Mouse (Mus musculus): ENCODE data around the gene 4930519P11Rik. TPM values are rescaled to one million over a fixed set of nuclear protein-coding genes. Genes with fewer than 3 reads are reported as not detected.
A peak's percentile ranks its signal among the peaks of the same experiment; 100 is the strongest.

Gene 4930519P11Rik
- total and polyA plus RNA-seq, 3 experiments = 0.22 TPM; not detected in 2

- TF ChIP-seq NRF1 (IDR thresholded peaks at IDR 0.05; ENCODE audit: insufficient read depth, low read depth, low read length, poor library complexity, severe bottlenecking) = peak; percentile 11; the same call in 1 of the 2 replicates
- peak in 1 of 2 experiments; percentile 66; a peak in 1 of 4 replicates for TF ChIP-seq POLR2A (IDR thresholded peaks at IDR 0.05; ENCODE audit: control insufficient read depth in 1 of 2, insufficient read depth in 1 of 2, low read depth in 1 of 2, low read length in 2 of 2, poor library complexity in 1 of 2)
- no peak for TF ChIP-seq USF2 (IDR thresholded peaks at IDR 0.05; ENCODE audit: borderline replicate concordance in 1 of 2, insufficient read depth in 1 of 2, low read depth in 1 of 2, low read length in 2 of 2)
- TF ChIP-seq MAZ (IDR thresholded peaks at IDR 0.05; ENCODE audit: low read depth, low read length) = peak; percentile 98
- peak; percentile 90 for TF ChIP-seq GATA1 (IDR thresholded peaks at IDR 0.05; ENCODE audit: low read depth, low read length)
- peak; percentile 40; the same call in 1 of the 2 replicates for TF ChIP-seq MAX (IDR thresholded peaks at IDR 0.05; ENCODE audit: low read length)
- 0 out of 2 replicates have a peak, but pooled peaks have one; percentile 24 for TF ChIP-seq MYB (IDR thresholded peaks at IDR 0.05; ENCODE audit: low read depth, low read length)
- no peak for TF ChIP-seq UBTF (IDR thresholded peaks at IDR 0.05; ENCODE audit: borderline replicate concordance, insufficient read depth, low read depth, low read length)
- no peak for TF ChIP-seq ZKSCAN1 (IDR thresholded peaks at IDR 0.05; ENCODE audit: low read depth, low read length)
These were observed 2.4 kb upstream of the 4930519P11Rik start (continued) for GRCm38 (mm10) chr2:154615674-154616073.

GRCm38 (mm10) chr2:154614841-154615576 is 1.8 kb upstream of the 4930519P11Rik start:
- no peaks in the 10 kb centered on the region for H3K27me3 ChIP-seq (ENCODE audit: control insufficient read depth in 1 of 2, insufficient read depth in 2 of 2, low read length in 2 of 2)
- H3K9ac ChIP-seq (ENCODE audit: control insufficient read depth, low read depth, low read length, poor library complexity, severe bottlenecking) = peak overlapping the region; percentile 73
- peaks cover 14 to 28% of the 10 kb centered on the region in 2 experiments for H3K4me1 ChIP-seq (ENCODE audit: control insufficient read depth in 1 of 2, insufficient read depth in 2 of 2, low read length in 2 of 2)
- peaks cover 3% of the 10 kb centered on the region; the same call in 1 of the 2 replicates for H3K79me2 ChIP-seq (ENCODE audit: control insufficient read depth, insufficient read depth, low read length, poor library complexity)
- DNase-seq (ENCODE audit: low read depth, low spot score) = peak; percentile 66
- peak overlapping the region; percentile 41 to 77 for H3K4me3 ChIP-seq (ENCODE audit: control insufficient read depth in 1 of 2, insufficient read depth in 1 of 2, low read depth in 2 of 2, low read length in 2 of 2)
- peak overlapping the region; percentile 95 for H3K27ac ChIP-seq (ENCODE audit: control insufficient read depth, low read depth, low read length)
- peaks cover 0 to 23% of the 10 kb centered on the region in 2 experiments; a peak in 2 of 4 replicates for H3K36me3 ChIP-seq (ENCODE audit: control insufficient read depth in 1 of 2, insufficient read depth in 2 of 2, low read length in 2 of 2)
- H3K9me3 ChIP-seq (replicated peaks; ENCODE audit: insufficient read depth, low read length) = no peaks in the 10 kb centered on the region
- TF ChIP-seq UBTF (IDR thresholded peaks at IDR 0.05; ENCODE audit: borderline replicate concordance, insufficient read depth, low read depth, low read length) (no peak), ETS1 (IDR thresholded peaks at IDR 0.05; ENCODE audit: low read depth, low read length) (peak; percentile 42; the same call in 1 of the 2 replicates), ZMIZ1 (IDR thresholded peaks at IDR 0.05; ENCODE audit: low read depth, low read length) (no peak), SIN3A (IDR thresholded peaks at IDR 0.05; ENCODE audit: low read length) (0 out of 2 replicates have a peak, but pooled peaks have one; percentile 30), MAX (IDR thresholded peaks at IDR 0.05; ENCODE audit: low read length) (no peak; the same call in 1 of the 2 replicates), CHD1 (IDR thresholded peaks at IDR 0.05; ENCODE audit: low read depth, low read length) (no peak; the same call in 1 of the 2 replicates), MAZ (IDR thresholded peaks at IDR 0.05; ENCODE audit: low read depth, low read length) (peak; percentile 67; the same call in 1 of the 2 replicates), MXI1 (IDR thresholded peaks at IDR 0.05; ENCODE audit: low read depth, low read length) (no peak), HCFC1 (IDR thresholded peaks at IDR 0.05; ENCODE audit: low read depth, low read length) (0 out of 2 replicates have a peak, but pooled peaks have one; percentile 33), NELFE (IDR thresholded peaks at IDR 0.05; ENCODE audit: low read depth, low read length) (peak; percentile 54), KAT2A (conservative IDR thresholded peaks at IDR 0.05; ENCODE audit: low read depth, low read length) (no peak), EP300 (IDR thresholded peaks at IDR 0.05; ENCODE audit: low read depth in 1 of 2, low read length in 2 of 2) (no peak), GATA1 (IDR thresholded peaks at IDR 0.05; ENCODE audit: low read depth, low read length) (peak; percentile 63), RCOR1 (IDR thresholded peaks at IDR 0.05; ENCODE audit: low read depth, low read length) (0 out of 2 replicates have a peak, but pooled peaks have one; percentile 13), ZKSCAN1 (IDR thresholded peaks at IDR 0.05; ENCODE audit: low read depth, low read length) (no peak), SMC3 (IDR thresholded peaks at IDR 0.05; ENCODE audit: low read depth, low read length) (no peak), JUND (IDR thresholded peaks at IDR 0.05; ENCODE audit: low read depth, low read length) (no peak), RAD21 (IDR thresholded peaks at IDR 0.05; ENCODE audit: low read depth, low read length) (no peak), TAL1 (IDR thresholded peaks at IDR 0.05; ENCODE audit: low read length) (no peak), E2F4 (IDR thresholded peaks at IDR 0.05; ENCODE audit: borderline replicate concordance, low read depth, low read length) (no peak), POLR2AphosphoS2 (IDR thresholded peaks at IDR 0.05; ENCODE audit: low read length) (no peak), POLR2A (IDR thresholded peaks at IDR 0.05; ENCODE audit: control insufficient read depth in 1 of 2, insufficient read depth in 1 of 2, low read depth in 1 of 2, low read length in 2 of 2, poor library complexity in 1 of 2) (no peak), USF2 (IDR thresholded peaks at IDR 0.05; ENCODE audit: borderline replicate concordance in 1 of 2, insufficient read depth in 1 of 2, low read depth in 1 of 2, low read length in 2 of 2) (no peak), GABPA (IDR thresholded peaks at IDR 0.05; ENCODE audit: low read depth, low read length) (no peak), TCF12 (IDR thresholded peaks at IDR 0.05; ENCODE audit: low read depth, low read length) (0 out of 2 replicates have a peak, but pooled peaks have one; percentile 20), MEF2A (IDR thresholded peaks at IDR 0.05; ENCODE audit: extremely low read depth, insufficient replicate concordance, low read depth, low read length, poor library complexity, severe bottlenecking) (peak; percentile 39; the same call in 1 of the 2 replicates), NRF1 (IDR thresholded peaks at IDR 0.05; ENCODE audit: insufficient read depth, low read depth, low read length, poor library complexity, severe bottlenecking) (no peak), BHLHE40 (IDR thresholded peaks at IDR 0.05; ENCODE audit: borderline replicate concordance, low read depth, low read length) (no peak)

All from MEL (cell line).